Mouse (Mus musculus) lung, postnatal 0 days (tissue): ENCODE measurements around the gene Mpeg1. TPM values are rescaled to one million over a fixed set of nuclear protein-coding genes. Genes with fewer than 3 reads are reported as not detected.

Experiments
- ATAC-seq: fragments of 200-750 bp; cut with Nextera tagmentation; 2 replicates; pipeline ENCODE4 v1.8.0; 2017; ENCODE audit warnings: moderate library complexity
- DNase-seq: peaks from one replicate; pipeline ENCODE4 v3.0.0-alpha.2; 2016; ENCODE audit warnings: low spot score
- H3K27ac ChIP-seq: fragments of 300-500 bp; sonication (generic); 2 replicates; pipeline ENCODE4 v1.5.1; 2014; ENCODE audit warnings: antibody characterized with exemption, mild to moderate bottlenecking, low read length, mixed read lengths
- H3K27me3 ChIP-seq: fragments of 300-500 bp; sonication (generic); replicated peaks from 2 replicates; pipeline ENCODE4 v1.6.1; 2014; ENCODE audit warnings: low read length, mixed read lengths; ENCODE audit not compliant: insufficient read depth
- H3K36me3 ChIP-seq: fragments of 300-500 bp; sonication (generic); 2 replicates; pipeline ENCODE4 v1.6.1; 2014; ENCODE audit warnings: low read length, mixed read lengths; ENCODE audit not compliant: insufficient read depth
- H3K4me1 ChIP-seq: fragments of 300-500 bp; sonication (generic); 2 replicates; pipeline ENCODE4 v1.6.1; 2014; ENCODE audit warnings: antibody characterized with exemption, low read depth, low read length, mixed read lengths; ENCODE audit not compliant: insufficient read depth
- H3K4me2 ChIP-seq: fragments of 300-500 bp; sonication (generic); replicated peaks from 2 replicates; pipeline ENCODE4 v1.6.1; 2014; ENCODE audit warnings: low read depth, mild to moderate bottlenecking, low read length, moderate library complexity, mixed read lengths
- H3K4me3 ChIP-seq: fragments of 300-500 bp; sonication (generic); 2 replicates; pipeline ENCODE4 v1.5.1; 2014; ENCODE audit warnings: low read depth, low read length
- H3K9ac ChIP-seq: fragments of 300-500 bp; sonication (generic); replicated peaks from 2 replicates; pipeline ENCODE4 v1.6.1; 2014; ENCODE audit warnings: low read depth, mild to moderate bottlenecking
- H3K9me3 ChIP-seq: fragments of 300-500 bp; sonication (generic); 2 replicates; pipeline ENCODE4 v1.6.1; 2016; ENCODE audit warnings: low read length, mixed read lengths
- CTCF ChIP-seq: IDR thresholded peaks from 2 replicates; pipeline ENCODE4 v1.5.1; 2016; ENCODE audit warnings: antibody characterized with exemption, mild to moderate bottlenecking
- EP300 ChIP-seq: IDR thresholded peaks from 2 replicates; pipeline ENCODE4 v1.6.1; 2016; ENCODE audit warnings: antibody characterized with exemption, mild to moderate bottlenecking, control low read depth
- WGBS: fragments of 180-500 bp; shearing (Covaris S2); extraction: QIAGEN DNeasy Blood & Tissue Kit; methylation state at CpG from one replicate; pipeline ENCODE4 v1.1.7; 2014; 5-methylcytosine and 5-hydroxymethylcytosine counted together
- polyA plus RNA-seq: library from polyadenylated mRNA; unstranded; fragments of >200 nt; fragmentation: Nextera tagmentation; extraction: Ambion mirVana; gene quantifications from 2 replicates; pipeline ENCODE4 v1.2.1, GENCODE M21; 2015

Mpeg1 gene
- polyA plus RNA-seq, 1 experiment from 2014 or later, result 5.5 TPM

DNA sequence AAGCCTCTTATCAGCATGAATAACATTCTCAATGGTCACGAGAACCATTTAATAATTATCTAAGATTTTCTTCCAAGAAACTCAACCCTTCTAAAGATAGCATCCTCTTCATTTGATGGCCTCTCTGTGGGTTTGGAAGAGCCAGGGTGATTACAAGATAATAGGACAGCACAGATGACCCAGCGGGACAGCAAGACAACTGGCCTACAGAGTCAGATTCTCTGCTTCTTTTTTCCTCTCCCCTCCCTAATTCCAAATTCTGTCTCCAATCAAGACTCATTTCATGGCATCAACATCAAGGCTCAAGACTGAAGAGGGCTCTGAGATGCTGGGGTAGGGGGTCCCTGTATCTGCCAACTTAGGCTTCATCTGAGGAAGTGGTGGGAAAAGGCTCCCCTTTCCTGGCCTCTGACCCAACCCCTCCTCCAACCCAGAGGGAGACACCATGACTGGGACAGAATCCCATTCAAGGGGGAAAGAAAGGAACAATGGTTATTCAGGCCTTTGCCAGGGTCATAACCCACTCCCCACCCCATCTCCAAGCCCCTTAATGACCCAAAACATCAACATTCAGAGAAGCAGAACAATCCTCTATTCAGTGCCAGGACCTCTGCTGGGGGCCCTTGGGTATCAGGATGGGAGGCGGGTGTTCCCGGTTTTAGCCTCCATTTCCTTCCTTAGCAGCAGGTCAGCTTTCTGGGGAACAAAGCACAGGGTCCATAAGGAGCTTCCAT, 33.0 kb downstream of the Mpeg1 start:
- H3K36me3 ChIP-seq, result peaks cover 6% of the 10 kb centered on the region; the same call in 1 of the 2 replicates
- H3K4me1 ChIP-seq, result peaks cover 10% of the 10 kb centered on the region; the same call in 1 of the 2 replicates
- ATAC-seq (no peak), DNase-seq (no peak)
- H3K4me3 ChIP-seq, result no peak overlapping the region
- WGBS, result 67% methylated on average over 4 of the region's 4 CpGs
- no peaks in the 10 kb centered on the region for H3K27me3 ChIP-seq
- TF ChIP-seq EP300, result no peak
- TF ChIP-seq CTCF, result no peak
- H3K9ac ChIP-seq, result no peak overlapping the region
- no peaks in the 10 kb centered on the region for H3K9me3 ChIP-seq
- no peak overlapping the region for H3K27ac ChIP-seq
- no peak overlapping the region for H3K4me2 ChIP-seq

DNA sequence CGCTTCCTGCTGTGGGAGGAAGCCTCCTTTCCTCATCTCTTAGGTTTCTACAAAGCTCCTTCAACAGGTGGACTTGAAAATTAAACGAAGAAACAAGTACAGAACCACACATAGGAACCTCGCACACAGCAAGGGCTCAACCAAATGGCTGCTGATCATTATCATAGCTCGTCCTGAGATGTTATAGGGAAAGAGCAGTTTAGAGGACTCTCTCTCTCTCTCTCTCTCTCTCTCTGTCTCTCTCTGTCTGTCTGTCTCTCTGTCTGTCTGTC, 33.5 kb downstream of the Mpeg1 start:
- peaks cover 6% of the 10 kb centered on the region; the same call in 1 of the 2 replicates for H3K36me3 ChIP-seq
- TF ChIP-seq EP300, result no peak
- no peak for TF ChIP-seq CTCF
- H3K4me2 ChIP-seq, result no peak overlapping the region
- ATAC-seq (no peak), DNase-seq (no peak)
- H3K4me3 ChIP-seq, result no peak overlapping the region
- no peaks in the 10 kb centered on the region for H3K9me3 ChIP-seq
- H3K27ac ChIP-seq, result no peak overlapping the region
- peaks cover 5% of the 10 kb centered on the region; the same call in 1 of the 2 replicates for H3K4me1 ChIP-seq
- no peak overlapping the region for H3K9ac ChIP-seq
- 66% methylated on average over 4 of the region's 4 CpGs for WGBS
- no peaks in the 10 kb centered on the region for H3K27me3 ChIP-seq

DNA sequence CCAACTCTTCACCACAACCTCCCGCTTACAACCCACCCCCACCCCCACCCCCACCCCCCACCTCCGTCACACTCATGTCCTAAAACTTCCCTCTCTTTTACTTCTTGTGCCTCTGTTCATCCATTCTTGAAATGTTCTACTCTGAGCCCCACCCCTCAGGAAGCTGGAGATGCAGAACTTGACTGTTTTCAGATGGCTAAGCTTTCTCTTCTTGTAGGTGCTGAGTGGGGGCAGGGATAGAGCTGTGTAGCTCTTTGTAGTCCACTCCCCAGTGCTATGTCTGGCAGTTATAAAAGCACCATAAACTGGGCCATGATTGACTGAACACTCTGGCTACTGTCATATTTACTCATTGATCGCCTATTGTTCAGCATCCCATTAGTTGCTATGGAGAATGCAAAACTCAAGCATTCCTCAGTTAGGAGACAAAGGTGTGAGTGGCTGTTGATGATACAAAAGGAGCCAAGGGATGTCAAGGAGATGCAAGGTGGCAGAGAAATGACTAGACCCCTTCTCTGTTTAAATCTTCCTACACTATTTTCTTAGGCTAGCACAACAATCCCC, 34.5 kb downstream of the Mpeg1 start:
- Histone ChIP-seq H3K4me3 (no peak overlapping the region), H3K27me3 (no peaks in the 10 kb centered on the region), H3K4me1 (peaks cover 5% of the 10 kb centered on the region; the same call in 1 of the 2 replicates), H3K36me3 (peaks cover 6% of the 10 kb centered on the region; the same call in 1 of the 2 replicates), H3K9me3 (no peaks in the 10 kb centered on the region), H3K4me2 (no peak overlapping the region), H3K9ac (no peak overlapping the region), H3K27ac (no peak overlapping the region)
- TF ChIP-seq CTCF (no peak), EP300 (no peak)
- DNase-seq (no peak), ATAC-seq (no peak)
- 74% methylated on average over 3 of the region's 3 CpGs for WGBS

DNA sequence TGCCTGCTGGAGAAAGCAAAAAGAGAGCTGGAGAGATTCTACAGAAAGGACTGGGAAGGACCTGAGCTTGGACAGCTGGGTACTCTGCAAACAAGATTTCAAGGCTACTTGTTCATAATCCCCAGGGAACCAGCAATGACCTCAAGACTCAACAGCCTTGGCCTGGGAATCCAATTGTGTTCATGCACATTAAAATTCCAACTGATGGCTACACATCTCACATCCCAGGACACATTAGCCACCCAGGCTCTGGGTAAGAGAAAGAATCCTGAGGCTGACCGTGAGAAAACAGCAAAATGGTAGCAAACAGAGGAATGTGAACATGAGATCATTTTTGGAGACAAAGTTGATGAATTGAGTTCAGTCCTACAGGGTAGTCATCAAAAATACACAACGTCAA, 35.7 kb downstream of the Mpeg1 start:
- Histone ChIP-seq H3K4me1 (peaks cover 11% of the 10 kb centered on the region; the same call in 1 of the 2 replicates), H3K9ac (no peak overlapping the region), H3K9me3 (no peaks in the 10 kb centered on the region), H3K4me2 (no peak overlapping the region), H3K27ac (no peak overlapping the region), H3K27me3 (no peaks in the 10 kb centered on the region), H3K4me3 (no peak overlapping the region), H3K36me3 (0 out of 2 replicates have a peak, but pooled peaks cover 6% of the 10 kb centered on the region)
- TF ChIP-seq CTCF, result no peak
- TF ChIP-seq EP300, result no peak
- DNase-seq (no peak), ATAC-seq (no peak)
- 90% methylated on average over 2 of the region's 2 CpGs for WGBS

DNA sequence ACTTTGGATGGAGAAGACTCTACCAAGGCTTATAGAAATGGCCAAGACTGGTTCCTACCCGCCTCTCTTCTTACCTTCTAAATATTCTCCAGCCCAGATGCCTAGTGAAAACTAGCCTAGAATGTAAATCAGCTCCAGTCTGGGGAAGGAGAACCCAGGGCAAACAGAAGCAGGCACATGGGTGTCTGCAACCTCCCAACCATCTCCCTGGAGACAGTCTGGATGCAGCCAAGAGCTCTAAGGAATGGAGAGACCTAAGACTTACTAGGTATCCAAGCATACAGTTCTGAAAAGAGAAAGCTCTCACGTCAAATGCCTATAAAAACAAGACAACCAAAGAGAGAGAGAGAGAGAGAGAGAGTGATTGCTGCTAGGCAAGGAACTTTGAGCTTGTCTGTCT, 37.3 kb downstream of the Mpeg1 start:
- H3K4me3 ChIP-seq, result no peak overlapping the region
- 70% methylated on average over 2 of the region's 2 CpGs for WGBS
- no peaks in the 10 kb centered on the region for H3K36me3 ChIP-seq
- no peaks in the 10 kb centered on the region for H3K27me3 ChIP-seq
- H3K9ac ChIP-seq, result no peak overlapping the region
- no peak for TF ChIP-seq EP300
- TF ChIP-seq CTCF, result no peak
- no peak overlapping the region for H3K4me2 ChIP-seq
- DNase-seq (no peak), ATAC-seq (no peak)
- no peaks in the 10 kb centered on the region for H3K9me3 ChIP-seq
- H3K27ac ChIP-seq, result no peak overlapping the region
- peaks cover 11% of the 10 kb centered on the region; the same call in 1 of the 2 replicates for H3K4me1 ChIP-seq

DNA sequence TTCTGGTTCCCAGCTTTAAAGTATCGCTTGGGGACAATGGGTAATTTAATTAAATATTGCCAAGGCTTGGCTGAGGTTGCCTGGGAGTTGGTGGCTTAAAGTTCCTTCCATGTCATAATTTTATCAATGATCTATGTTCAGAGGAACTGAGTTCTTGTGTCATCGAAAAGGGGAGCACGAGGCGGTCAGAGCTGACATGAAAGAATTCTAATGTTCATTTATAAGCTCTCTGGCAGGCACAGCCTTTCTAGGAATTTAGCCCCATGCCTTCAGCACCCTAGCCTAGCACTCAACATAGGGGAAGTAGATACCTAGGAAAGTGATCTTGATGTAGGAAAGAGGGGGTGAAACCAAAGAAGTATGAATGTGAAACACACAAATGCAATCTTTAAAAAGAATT, 37.7 kb downstream of the Mpeg1 start:
- 66% methylated on average over 4 of the region's 4 CpGs for WGBS
- H3K4me2 ChIP-seq, result no peak overlapping the region

More for the DNA sequence above, 37.7 kb downstream of the Mpeg1 start:
- H3K4me1 ChIP-seq, result peaks cover 11% of the 10 kb centered on the region; the same call in 1 of the 2 replicates
- H3K4me3 ChIP-seq, result no peak overlapping the region
- TF ChIP-seq CTCF, result no peak
- no peak for TF ChIP-seq EP300
- no peaks in the 10 kb centered on the region for H3K27me3 ChIP-seq
- H3K9me3 ChIP-seq, result no peaks in the 10 kb centered on the region
- no peaks in the 10 kb centered on the region for H3K36me3 ChIP-seq
- no peak overlapping the region for H3K27ac ChIP-seq
- ATAC-seq (no peak), DNase-seq (no peak)
- H3K9ac ChIP-seq, result no peak overlapping the region
